Mouse (Mus musculus) MEL (cell line): ENCODE data around the gene B830017H08Rik. TPM values are rescaled to one million over a fixed set of nuclear protein-coding genes. Genes with fewer than 3 reads are reported as not detected.

Experiments
- DNase-seq: peaks from one replicate; pipeline ENCODE4 v3.0.0; 2011; ENCODE audit warnings: low read depth, low spot score
- H3K27ac ChIP-seq: 2 replicates; pipeline ENCODE4 v1.5.1; 2012; ENCODE audit warnings: low read depth, mild to moderate bottlenecking, control low read depth, low read length, moderate library complexity; ENCODE audit not compliant: control insufficient read depth
- H3K27me3 ChIP-seq, 2 experiments: fragments of 150-350 bp in 1 of 2; sonication (generic) in 1 of 2; 2 replicates each; pipeline ENCODE4 v1.6.1; 2012; ENCODE audit warnings: low read length in 2 of 2, mild to moderate bottlenecking in 2 of 2, improper control_type of control experiment in 1 of 2, moderate library complexity in 1 of 2; ENCODE audit not compliant: insufficient read depth in 2 of 2, control insufficient read depth in 1 of 2
- H3K36me3 ChIP-seq, 2 experiments: 2 replicates each; pipeline ENCODE4 v1.6.1; 2012 to 2014; ENCODE audit warnings: low read length in 2 of 2, improper control_type of control experiment in 1 of 2, inconsistent platforms in 1 of 2, mild to moderate bottlenecking in 1 of 2; ENCODE audit not compliant: insufficient read depth in 2 of 2, control insufficient read depth in 1 of 2
- H3K4me1 ChIP-seq, 2 experiments: fragments of 150-350 bp in 1 of 2; sonication (generic) in 1 of 2; 2 replicates each; pipeline ENCODE4 v1.6.1; 2012; ENCODE audit warnings: low read length in 2 of 2, improper control_type of control experiment in 1 of 2, mild to moderate bottlenecking in 1 of 2; ENCODE audit not compliant: insufficient read depth in 2 of 2, control insufficient read depth in 1 of 2
- H3K4me3 ChIP-seq, 2 experiments: fragments of 150-350 bp in 1 of 2; sonication (generic) in 1 of 2; 2 replicates each; pipeline ENCODE4 v1.5.1; 2012; ENCODE audit warnings: low read depth in 2 of 2, low read length in 2 of 2, mild to moderate bottlenecking in 2 of 2, moderate library complexity in 2 of 2, control low read depth in 1 of 2, improper control_type of control experiment in 1 of 2; ENCODE audit not compliant: control insufficient read depth in 1 of 2, insufficient read depth in 1 of 2
- H3K79me2 ChIP-seq: 2 replicates; pipeline ENCODE4 v1.6.1; 2012; ENCODE audit warnings: mild to moderate bottlenecking, low read length, moderate library complexity; ENCODE audit not compliant: control insufficient read depth, poor library complexity, insufficient read depth
- H3K9ac ChIP-seq: 2 replicates; pipeline ENCODE4 v1.6.1; 2012; ENCODE audit warnings: low read depth, mild to moderate bottlenecking, control low read depth, low read length, moderate library complexity; ENCODE audit not compliant: control insufficient read depth, poor library complexity, severe bottlenecking
- H3K9me3 ChIP-seq: fragments of 150-350 bp; sonication (generic); replicated peaks from 2 replicates; pipeline ENCODE4 v1.6.1; 2012; ENCODE audit warnings: mild to moderate bottlenecking, low read length, improper control_type of control experiment, moderate library complexity; ENCODE audit not compliant: insufficient read depth
- CHD1 ChIP-seq: IDR thresholded peaks from 2 replicates; pipeline ENCODE4 v1.6.1; 2012; ENCODE audit warnings: low read depth, mild to moderate bottlenecking, inconsistent platforms, low read length, improper control_type of control experiment
- E2F4 ChIP-seq: IDR thresholded peaks from 2 replicates; pipeline ENCODE4 v1.6.1; 2011; ENCODE audit warnings: low read depth, low read length, improper control_type of control experiment, borderline replicate concordance
- ELF1 ChIP-seq: IDR thresholded peaks from 2 replicates; pipeline ENCODE4 v1.6.1; 2014; ENCODE audit warnings: low read depth, mild to moderate bottlenecking, inconsistent platforms, low read length, improper control_type of control experiment, moderate library complexity
- ETS1 ChIP-seq: IDR thresholded peaks from 2 replicates; pipeline ENCODE4 v1.6.1; 2012; ENCODE audit warnings: low read depth, mild to moderate bottlenecking, inconsistent platforms, low read length, improper control_type of control experiment, moderate library complexity
- GABPA ChIP-seq: IDR thresholded peaks from 2 replicates; pipeline ENCODE4 v1.6.1; 2012; ENCODE audit warnings: low read depth, mild to moderate bottlenecking, inconsistent platforms, low read length, improper control_type of control experiment, moderate library complexity
- GATA1 ChIP-seq: IDR thresholded peaks from 2 replicates; pipeline ENCODE4 v1.6.1; 2011; ENCODE audit warnings: low read depth, low read length, improper control_type of control experiment
- JUND ChIP-seq: IDR thresholded peaks from 2 replicates; pipeline ENCODE4 v1.6.1; 2011; ENCODE audit warnings: low read depth, mild to moderate bottlenecking, improper control_type of control experiment, low read length
- MAFK ChIP-seq: IDR thresholded peaks from 2 replicates; pipeline ENCODE4 v1.6.1; 2011; ENCODE audit warnings: low read depth, mild to moderate bottlenecking, low read length, improper control_type of control experiment, borderline replicate concordance
- MAX ChIP-seq: IDR thresholded peaks from 2 replicates; pipeline ENCODE4 v1.6.1; 2011; ENCODE audit warnings: low read length, improper control_type of control experiment
- MEF2A ChIP-seq: IDR thresholded peaks from 2 replicates; pipeline ENCODE4 v1.6.1; 2014; ENCODE audit warnings: low read depth, mild to moderate bottlenecking, inconsistent platforms, low read length, improper control_type of control experiment; ENCODE audit not compliant: poor library complexity, insufficient replicate concordance, severe bottlenecking; ENCODE audit errors: extremely low read depth
- MXI1 ChIP-seq: IDR thresholded peaks from 2 replicates; pipeline ENCODE4 v1.6.1; 2011; ENCODE audit warnings: mild to moderate bottlenecking, low read depth, low read length, improper control_type of control experiment
- MYB ChIP-seq: IDR thresholded peaks from 2 replicates; pipeline ENCODE4 v1.6.1; 2011; ENCODE audit warnings: mild to moderate bottlenecking, low read depth, low read length, improper control_type of control experiment
- MYC ChIP-seq: IDR thresholded peaks from 2 replicates; pipeline ENCODE4 v1.6.1; 2011; ENCODE audit warnings: low read depth, mild to moderate bottlenecking, low read length, improper control_type of control experiment, moderate library complexity
- NRF1 ChIP-seq: IDR thresholded peaks from 2 replicates; pipeline ENCODE4 v1.6.1; 2014; ENCODE audit warnings: low read depth, mild to moderate bottlenecking, inconsistent platforms, low read length, improper control_type of control experiment, moderate library complexity; ENCODE audit not compliant: poor library complexity, insufficient read depth, severe bottlenecking
- POLR2AphosphoS5 ChIP-seq: IDR thresholded peaks from 2 replicates; pipeline ENCODE4 v1.6.1; 2012; ENCODE audit warnings: low read depth, borderline replicate concordance, mild to moderate bottlenecking, inconsistent platforms, low read length, moderate library complexity, mixed read lengths
- RAD21 ChIP-seq: IDR thresholded peaks from 2 replicates; pipeline ENCODE4 v1.6.1; 2011; ENCODE audit warnings: mild to moderate bottlenecking, low read depth, low read length, improper control_type of control experiment
- SIN3A ChIP-seq: IDR thresholded peaks from 2 replicates; pipeline ENCODE4 v1.6.1; 2012; ENCODE audit warnings: low read length, improper control_type of control experiment, inconsistent platforms
- SMC3 ChIP-seq: IDR thresholded peaks from 2 replicates; pipeline ENCODE4 v1.6.1; 2011; ENCODE audit warnings: low read depth, low read length, improper control_type of control experiment
- TCF12 ChIP-seq: IDR thresholded peaks from 2 replicates; pipeline ENCODE4 v1.6.1; 2014; ENCODE audit warnings: low read depth, mild to moderate bottlenecking, inconsistent platforms, low read length, improper control_type of control experiment, moderate library complexity
- UBTF ChIP-seq: IDR thresholded peaks from 2 replicates; pipeline ENCODE4 v1.6.1; 2012; ENCODE audit warnings: low read depth, mild to moderate bottlenecking, inconsistent platforms, low read length, improper control_type of control experiment, moderate library complexity, borderline replicate concordance; ENCODE audit not compliant: insufficient read depth
- ZC3H11A ChIP-seq: IDR thresholded peaks from 2 replicates; pipeline ENCODE4 v1.6.1; 2012; ENCODE audit warnings: low read depth, mild to moderate bottlenecking, inconsistent platforms, low read length, improper control_type of control experiment
- ZKSCAN1 ChIP-seq: IDR thresholded peaks from 2 replicates; pipeline ENCODE4 v1.6.1; 2012; ENCODE audit warnings: low read depth, mild to moderate bottlenecking, inconsistent platforms, low read length, improper control_type of control experiment, moderate library complexity
- ZMIZ1 ChIP-seq: IDR thresholded peaks from 2 replicates; pipeline ENCODE4 v1.6.1; 2012; ENCODE audit warnings: low read depth, mild to moderate bottlenecking, inconsistent platforms, low read length, improper control_type of control experiment, moderate library complexity
- ZNF384 ChIP-seq: IDR thresholded peaks from 2 replicates; pipeline ENCODE4 v1.6.1; 2012; ENCODE audit warnings: low read depth, mild to moderate bottlenecking, inconsistent platforms, low read length, improper control_type of control experiment
- polyA plus RNA-seq, 2 experiments: library from polyadenylated mRNA; stranded (reverse) in 1 of 2; unstranded in 1 of 2; fragments of >175 nt in 1 of 2; fragments of >200 nt in 1 of 2; gene quantifications; 2 replicates each; pipeline versions ENCODE4 v1.2.1 to v1.2.4; 2012; ENCODE audit warnings: low replicate concordance in 2 of 2, low read depth in 1 of 2; ENCODE audit not compliant: insufficient read length in 2 of 2, insufficient read depth in 1 of 2, missing spikeins in 1 of 2
- total RNA-seq: library from RNA; depleted of rRNA; stranded (reverse); fragments of 300-350 nt; gene quantifications from 2 replicates; pipeline ENCODE4 v1.2.3, GENCODE M21; 2012

The B830017H08Rik gene
- total and polyA plus RNA-seq, 3 experiments = 0.06 TPM; not detected in 2

DNA sequence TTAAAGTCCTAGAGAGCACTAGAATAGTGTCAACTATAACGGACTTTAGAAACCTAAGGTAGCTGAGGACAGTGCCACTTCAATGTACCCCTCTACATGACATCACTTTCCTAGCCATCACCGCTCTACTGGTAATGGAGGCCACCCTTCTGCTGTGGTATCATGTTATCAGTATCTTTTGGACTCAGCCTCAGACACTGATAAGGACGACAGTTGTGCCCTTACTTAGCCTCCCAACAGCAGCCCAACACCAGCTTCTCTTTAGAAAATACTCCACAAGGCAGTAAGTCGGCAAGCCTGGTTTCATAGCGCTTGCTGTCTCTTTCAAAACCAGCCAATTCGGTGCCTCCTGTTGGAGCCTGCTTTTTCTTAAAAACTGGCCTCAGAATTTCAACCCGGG is 1.6 kb downstream of the B830017H08Rik start (continued):
- TF ChIP-seq MYB (peak; percentile 67), MEF2A (no peak)

DNA sequence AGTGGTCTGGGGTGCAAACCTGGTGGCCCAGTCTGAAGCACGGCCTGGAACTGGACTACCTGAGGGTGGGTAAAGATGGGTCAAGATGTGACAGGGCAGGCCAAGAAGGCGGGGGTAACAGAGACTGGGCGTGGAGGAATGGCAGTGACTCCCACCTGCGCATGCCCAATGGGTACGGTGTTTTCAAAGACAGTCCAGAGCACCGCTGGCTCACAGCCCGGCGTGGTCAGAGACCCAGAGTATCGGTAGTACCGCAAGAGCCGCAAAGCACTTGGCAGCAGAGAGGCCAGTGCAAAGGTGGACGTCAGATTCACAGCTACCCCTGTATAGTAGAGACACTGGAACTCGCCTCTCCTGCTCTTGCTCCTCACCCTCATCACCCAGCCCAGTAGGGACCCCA is 2.6 kb downstream of the B830017H08Rik start:
- Histone ChIP-seq H3K27me3 (no peaks in the 10 kb centered on the region), H3K4me1 (peaks cover 6 to 10% of the 10 kb centered on the region in 2 experiments)
- TF ChIP-seq RAD21 (no peak), CHD1 (no peak), ZMIZ1 (no peak), NRF1 (no peak), ELF1 (no peak), MAFK (no peak), POLR2AphosphoS5 (no peak), UBTF (no peak), GABPA (no peak), TCF12 (no peak), MAX (no peak), SMC3 (no peak)
- TF ChIP-seq, all 39 proteins: peak for 0

DNA sequence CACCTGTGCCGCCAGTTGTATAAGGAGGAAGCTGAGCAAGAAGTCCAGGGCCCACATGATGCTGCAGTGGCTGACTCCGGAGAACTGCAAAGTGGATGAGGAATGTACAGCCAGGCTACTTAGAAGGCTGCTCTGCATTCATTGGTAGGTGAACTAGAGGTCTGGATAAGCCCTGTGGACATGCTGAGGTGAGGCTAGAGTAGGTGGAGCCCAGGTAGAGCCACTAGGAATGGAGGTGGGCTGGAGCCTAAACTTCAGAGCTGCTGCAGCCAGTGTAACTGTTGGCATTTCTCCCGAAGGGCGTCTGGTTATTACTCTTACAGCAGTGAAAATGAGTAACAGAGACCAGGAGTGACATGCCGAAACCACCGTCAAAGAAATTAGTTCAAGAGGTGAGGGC is 5.1 kb downstream of the B830017H08Rik start, which contains the start of gene Car15:
Car15 (minus strand) TSS at position 314 of the 400 bp plus-strand sequence.
- H3K9me3 ChIP-seq = no peaks in the 10 kb centered on the region
- H3K4me3 ChIP-seq = no peak within 1 kb of the TSS
- no peak within 1 kb of the TSS for H3K9ac ChIP-seq
- no peak within 1 kb of the TSS for H3K27ac ChIP-seq
- TF ChIP-seq GATA1 (no peak), GABPA (no peak), ETS1 (no peak), TCF12 (no peak), MXI1 (no peak), MEF2A (no peak), ZNF384 (no peak), UBTF (no peak), POLR2AphosphoS5 (no peak), SIN3A (no peak), E2F4 (no peak), MYB (no peak), SMC3 (no peak), ZKSCAN1 (no peak), JUND (no peak), MAFK (no peak), NRF1 (no peak), ELF1 (no peak), MYC (no peak), ZC3H11A (no peak)
- H3K27me3 ChIP-seq = no peaks in the 10 kb centered on the region
- no peak for DNase-seq
- H3K79me2 ChIP-seq = no peaks in the 10 kb centered on the region
- peaks cover 0 to 9% of the 10 kb centered on the region in 2 experiments; a peak in 3 of 4 replicates for H3K36me3 ChIP-seq
- H3K4me1 ChIP-seq = peaks cover 6 to 10% of the 10 kb centered on the region in 2 experiments

More for the DNA sequence above, 2.6 kb downstream of the B830017H08Rik start:
- Histone ChIP-seq H3K9ac (no peak overlapping the region), H3K79me2 (no peaks in the 10 kb centered on the region), H3K36me3 (peaks cover 0 to 9% of the 10 kb centered on the region in 2 experiments; a peak in 2 of 4 replicates), H3K9me3 (no peaks in the 10 kb centered on the region), H3K4me3 (no peak overlapping the region), H3K27ac (no peak overlapping the region)
- DNase-seq = no peak
